Mouse (Mus musculus) liver, adult 2 months (tissue): Measurements from ENCODE around the gene Nedd8.

Experiments used
- CTCF ChIP-seq: fragments of 200-500 bp; IDR thresholded peaks from 2 replicates; pipeline ENCODE4 v1.5.1; 2011; ENCODE audit warnings: low read depth, low read length, control low read depth
- POLR2A ChIP-seq: fragments of 200-500 bp; IDR thresholded peaks from 2 replicates; pipeline ENCODE4 v1.6.1; 2011; ENCODE audit warnings: low read length, control low read depth; ENCODE audit not compliant: insufficient read depth; ENCODE audit errors: extremely low read depth

- TF ChIP-seq POLR2A (no peak), CTCF (no peak)
Measured at GRCm38 (mm10) chr14:55644261-55644888, 27.5 kb downstream of the Nedd8 start.
